Mouse (Mus musculus): ENCODE results near the gene Kif14. TPM values are rescaled to one million over a fixed set of nuclear protein-coding genes. Genes with fewer than 3 reads are reported as not detected.
A peak's percentile ranks its signal among the peaks of the same experiment; 100 is the strongest.

The Kif14 gene
- total and polyA plus RNA-seq, 3 experiments, result 5.5 to 12.0 (median 7.8) TPM

DNA sequence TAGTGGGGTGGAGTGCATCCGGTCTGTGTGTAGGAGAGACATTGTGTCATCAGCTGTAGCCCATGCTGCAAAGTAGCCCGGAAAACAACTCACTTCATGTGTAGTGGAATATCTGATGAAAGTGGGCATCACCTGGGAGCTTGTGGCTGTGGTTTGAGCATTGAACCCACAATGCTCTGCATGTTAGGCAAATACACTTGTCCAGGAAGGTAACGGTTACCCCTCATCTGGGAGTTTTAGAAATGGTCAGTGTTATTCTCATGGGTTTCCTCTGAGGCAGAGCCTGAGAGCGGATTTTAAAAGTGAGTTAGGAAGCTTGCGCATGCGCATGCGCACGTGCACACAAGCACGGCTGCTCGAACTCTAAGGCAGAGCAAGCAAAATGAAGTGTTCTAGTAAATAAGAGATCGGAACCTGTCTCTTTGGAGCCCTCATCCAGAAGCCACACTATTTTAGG lies 102.6 kb downstream of the Kif14 start:
- Histone ChIP-seq H3K27me3 (replicated peaks) (no peaks in the 10 kb centered on the region), H3K79me2 (replicated peaks; ENCODE audit: control insufficient read depth, extremely low read depth, insufficient read depth, poor library complexity, severe bottlenecking) (no peaks in the 10 kb centered on the region), H3K27ac (ENCODE audit: insufficient read depth, low read depth) (peak overlapping the region; percentile 93), H3K4me1 (ENCODE audit: control insufficient read depth in 1 of 2, insufficient read depth in 2 of 2) (peaks cover 4 to 51% of the 10 kb centered on the region in 2 experiments; a peak in 3 of 4 replicates), H3K9me3 (replicated peaks; ENCODE audit: low read length) (no peaks in the 10 kb centered on the region), H3K4me2 (ENCODE audit: insufficient read depth, low read depth, poor library complexity, severe bottlenecking) (peak overlapping the region; percentile 17; the same call in 1 of the 2 replicates), H3K4me3 (replicated peaks in 1 of 3; ENCODE audit: low read depth in 2 of 3, low read length in 2 of 3, poor library complexity in 1 of 3) (peak overlapping the region in 2 of 3 experiments; percentile 12 to 42), H3K9ac (ENCODE audit: insufficient read depth, low read depth) (peak overlapping the region; percentile 59), H3K36me3 (replicated peaks in 1 of 2; ENCODE audit: control insufficient read depth in 1 of 2, insufficient read depth in 1 of 2, low read length in 1 of 2) (no peaks in the 10 kb centered on the region)
- peak; percentile 83 for DNase-seq (ENCODE audit: extremely low read depth)
- TF ChIP-seq RCOR1 (conservative IDR thresholded peaks at IDR 0.05; ENCODE audit: low read depth, low read length) (0 out of 2 replicates have a peak, but pooled peaks have one; percentile 20), CTCF (conservative IDR thresholded peaks at IDR 0.05 in 1 of 2, IDR thresholded peaks at IDR 0.05 in 1 of 2; ENCODE audit: low read depth in 2 of 2, low read length in 2 of 2) (no peak), TCF12 (IDR thresholded peaks at IDR 0.05; ENCODE audit: low read depth, low read length) (peak; percentile 89), JUN (IDR thresholded peaks at IDR 0.05; ENCODE audit: insufficient read depth, low read depth, low read length) (peak; percentile 58; the same call in 1 of the 2 replicates), SMC3 (IDR thresholded peaks at IDR 0.05; ENCODE audit: low read depth, low read length) (peak; percentile 16), NRF1 (IDR thresholded peaks at IDR 0.05; ENCODE audit: low read depth, low read length) (peak; percentile 99), MAX (IDR thresholded peaks at IDR 0.05; ENCODE audit: low read length) (peak; percentile 68), ZKSCAN1 (IDR thresholded peaks at IDR 0.05; ENCODE audit: borderline replicate concordance, low read depth, low read length) (no peak), JUND (conservative IDR thresholded peaks at IDR 0.05; ENCODE audit: low read depth, low read length) (peak; percentile 65), USF1 (IDR thresholded peaks at IDR 0.05; ENCODE audit: low read depth, low read length) (no peak), MAFK (IDR thresholded peaks at IDR 0.05; ENCODE audit: insufficient replicate concordance, low read length) (peak; percentile 75), POLR2A (IDR thresholded peaks at IDR 0.05; ENCODE audit: low read depth, low read length) (peak; percentile 71), ZMIZ1 (IDR thresholded peaks at IDR 0.05; ENCODE audit: low read depth, low read length) (peak; percentile 58; the same call in 1 of the 2 replicates), PAX5 (IDR thresholded peaks at IDR 0.05; ENCODE audit: low read length) (no peak), SIN3A (IDR thresholded peaks at IDR 0.05; ENCODE audit: low read length) (peak; percentile 71), CHD1 (IDR thresholded peaks at IDR 0.05; ENCODE audit: low read depth, low read length) (no peak), MYC (IDR thresholded peaks at IDR 0.05; ENCODE audit: low read depth, low read length) (peak; percentile 79), MEF2A (IDR thresholded peaks at IDR 0.05; ENCODE audit: borderline replicate concordance, low read depth, low read length) (peak; percentile 87), POLR2AphosphoS2 (IDR thresholded peaks at IDR 0.05; ENCODE audit: low read depth, low read length) (no peak), NELFE (IDR thresholded peaks at IDR 0.05; ENCODE audit: low read depth, low read length) (peak; percentile 52), MXI1 (IDR thresholded peaks at IDR 0.05; ENCODE audit: low read depth, low read length) (peak; percentile 82), GABPA (IDR thresholded peaks at IDR 0.05; ENCODE audit: insufficient replicate concordance, low read depth, low read length) (no peak), RAD21 (IDR thresholded peaks at IDR 0.05; ENCODE audit: low read depth, low read length) (no peak; the same call in 1 of the 2 replicates), BHLHE40 (IDR thresholded peaks at IDR 0.05; ENCODE audit: low read depth, low read length) (peak; percentile 96), MAZ (IDR thresholded peaks at IDR 0.05; ENCODE audit: low read depth, low read length) (peak; percentile 76), ZC3H11A (IDR thresholded peaks at IDR 0.05; ENCODE audit: low read depth, low read length) (no peak), CHD2 (IDR thresholded peaks at IDR 0.05; ENCODE audit: low read length) (peak; percentile 71), USF2 (conservative IDR thresholded peaks at IDR 0.05; ENCODE audit: low read depth, low read length) (no peak), ETS1 (conservative IDR thresholded peaks at IDR 0.05; ENCODE audit: low read depth, low read length) (peak; percentile 99), ELF1 (IDR thresholded peaks at IDR 0.05; ENCODE audit: low read depth, low read length) (no peak), TBP (conservative IDR thresholded peaks at IDR 0.05; ENCODE audit: low read depth, low read length) (peak; percentile 62), HCFC1 (IDR thresholded peaks at IDR 0.05; ENCODE audit: low read depth, low read length) (peak; percentile 31; the same call in 1 of the 2 replicates), EP300 (IDR thresholded peaks at IDR 0.05; ENCODE audit: low read length) (peak; percentile 87), IRF4 (IDR thresholded peaks at IDR 0.05; ENCODE audit: low read depth, low read length) (peak; percentile 75), KAT2A (IDR thresholded peaks at IDR 0.05; ENCODE audit: insufficient replicate concordance, low read length) (0 out of 2 replicates have a peak, but pooled peaks have one; percentile 60), UBTF (IDR thresholded peaks at IDR 0.05; ENCODE audit: low read depth, low read length) (no peak), ZNF384 (IDR thresholded peaks at IDR 0.05; ENCODE audit: low read depth, low read length) (0 out of 2 replicates have a peak, but pooled peaks have one; percentile 7), E2F4 (IDR thresholded peaks at IDR 0.05; ENCODE audit: insufficient replicate concordance, low read depth, low read length) (no peak)
- in situ Hi-C loops (cut with MboI; ENCODE audit: low pct_ligation_motif_present, low pct_unique_long_range_greater_than_20kb, low sequenced_read_pairs) (no loop called here), dilution Hi-C loops (cut with MboI; ENCODE audit: extremely low pct_ligation_motif_present, extremely low pct_unique_long_range_greater_than_20kb, low sequenced_read_pairs) (loop anchor here (25.0 kb wide), 1 partner anchor 169 kb away; no protein-coding TSS in a partner anchor)
